ENCODE assay signal across 14 mouse cellular contexts in the genomic region with DNA sequence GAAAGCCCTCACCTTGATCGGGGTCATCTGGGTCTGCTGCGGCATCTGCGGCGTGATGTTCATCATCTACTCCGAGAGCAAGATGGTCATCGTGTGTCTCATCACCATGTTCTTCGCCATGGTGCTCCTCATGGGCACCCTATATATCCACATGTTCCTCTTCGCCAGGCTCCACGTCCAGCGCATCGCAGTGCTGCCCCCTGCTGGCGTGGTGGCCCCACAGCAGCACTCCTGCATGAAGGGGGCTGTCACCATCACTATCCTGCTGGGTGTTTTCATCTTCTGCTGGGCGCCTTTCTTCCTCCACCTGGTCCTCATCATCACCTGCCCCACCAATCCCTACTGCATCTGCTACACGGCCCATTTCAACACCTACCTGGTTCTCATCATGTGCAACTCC. TPM values are rescaled to one million over a fixed set of nuclear protein-coding genes. Genes with fewer than 3 reads are reported as not detected.
DNase-seq lines count a peak whose midpoint lies in the region; ATAC-seq and TF ChIP-seq lines count a peak whose summit lies in the region.
"Had no signal": no experiment of that assay in that cellular context is flagged by ENCODE, and none has a peak within 500 bp of the region (broad histone marks: within the 10 kb centered on the region; RNA-seq: fewer than 3 reads in every experiment).

No protein-coding gene starts in this region.

- no peaks in the 10 kb centered on the region for H3K36me3 ChIP-seq in lung, embryonic 14.5 days (ENCODE audit: insufficient read depth)
- no peaks in the 10 kb centered on the region for H3K36me3 ChIP-seq in stomach, postnatal 0 days (ENCODE audit: control insufficient read depth, insufficient read depth, low read length)
- H3K36me3 ChIP-seq in midbrain, embryonic 11.5 days (ENCODE audit: control insufficient read depth, insufficient read depth, low read length) = no peaks in the 10 kb centered on the region
- H3K36me3 ChIP-seq in midbrain, embryonic 13.5 days = no peaks in the 10 kb centered on the region
- H3K36me3 ChIP-seq: embryonic facial prominence, embryonic 15.5 days; heart, embryonic 12.5 days; limb, embryonic 15.5 days had no signal

- H3K27ac ChIP-seq in lung, embryonic 14.5 days (ENCODE audit: low read depth) = no peak overlapping the region
- H3K27ac ChIP-seq in stomach, postnatal 0 days (replicated peaks) = no peak overlapping the region
- H3K27ac ChIP-seq in midbrain, embryonic 11.5 days (ENCODE audit: low read depth, low read length) = no peak overlapping the region
- H3K27ac ChIP-seq in midbrain, embryonic 13.5 days = no peak overlapping the region
- H3K27ac ChIP-seq: embryonic facial prominence, embryonic 15.5 days; limb, embryonic 15.5 days had no signal

- H3K9ac ChIP-seq in lung, embryonic 14.5 days = no peak overlapping the region
- no peak overlapping the region for H3K9ac ChIP-seq in stomach, postnatal 0 days (ENCODE audit: low read length)
- H3K9ac ChIP-seq in midbrain, embryonic 11.5 days (ENCODE audit: low read length) = no peak overlapping the region
- H3K9ac ChIP-seq in midbrain, embryonic 13.5 days (replicated peaks) = no peak overlapping the region
- H3K9ac ChIP-seq: embryonic facial prominence, embryonic 15.5 days; heart, embryonic 12.5 days; limb, embryonic 15.5 days had no signal

- H3K4me1 ChIP-seq in lung, embryonic 14.5 days (ENCODE audit: insufficient read depth) = no peaks in the 10 kb centered on the region
- no peaks in the 10 kb centered on the region for H3K4me1 ChIP-seq in stomach, postnatal 0 days (replicated peaks; ENCODE audit: control insufficient read depth, insufficient read depth)
- H3K4me1 ChIP-seq in midbrain, embryonic 11.5 days (ENCODE audit: control insufficient read depth, insufficient read depth, low read length) = no peaks in the 10 kb centered on the region
- 0 out of 2 replicates have a peak, but pooled peaks cover 6% of the 10 kb centered on the region for H3K4me1 ChIP-seq in midbrain, embryonic 13.5 days (replicated peaks)
- H3K4me1 ChIP-seq: heart, embryonic 12.5 days had no signal

- peak; percentile 66 for TF ChIP-seq CTCF in lung, embryonic 14.5 days (IDR thresholded peaks at IDR 0.05; ENCODE audit: low read depth)
- peak; percentile 56 for TF ChIP-seq CTCF in stomach, postnatal 0 days (IDR thresholded peaks at IDR 0.05; ENCODE audit: low read depth)

- TF ChIP-seq EP300 in stomach, postnatal 0 days (optimal IDR thresholded peaks at IDR 0.05) = no peak

- WGBS in lung, embryonic 14.5 days = 76% methylated on average over 14 of the region's 14 CpGs
- WGBS in stomach, postnatal 0 days = 79% methylated on average over 14 of the region's 14 CpGs
- WGBS in midbrain, embryonic 11.5 days = 81% methylated on average over 14 of the region's 14 CpGs
- WGBS in midbrain, embryonic 13.5 days = 87% methylated on average over 14 of the region's 14 CpGs

- no peaks in the 10 kb centered on the region for H3K9me3 ChIP-seq in lung, embryonic 14.5 days (ENCODE audit: low read depth, low read length)
- H3K9me3 ChIP-seq in stomach, postnatal 0 days (ENCODE audit: control insufficient read depth, low read length) = no peaks in the 10 kb centered on the region
- H3K9me3 ChIP-seq in midbrain, embryonic 11.5 days (ENCODE audit: control insufficient read depth, low read length) = no peaks in the 10 kb centered on the region
- H3K9me3 ChIP-seq in midbrain, embryonic 13.5 days = no peaks in the 10 kb centered on the region
- H3K9me3 ChIP-seq: embryonic facial prominence, embryonic 15.5 days; heart, embryonic 12.5 days; limb, embryonic 15.5 days had no signal

- no peak overlapping the region for H3K4me3 ChIP-seq in lung, embryonic 14.5 days (ENCODE audit: low read depth, low read length)
- no peak overlapping the region for H3K4me3 ChIP-seq in stomach, postnatal 0 days (ENCODE audit: low read depth, low read length)
- H3K4me3 ChIP-seq in midbrain, embryonic 11.5 days (ENCODE audit: low read depth, low read length) = no peak overlapping the region
- no peak overlapping the region for H3K4me3 ChIP-seq in midbrain, embryonic 13.5 days (replicated peaks)
- H3K4me3 ChIP-seq: embryonic facial prominence, embryonic 15.5 days; heart, embryonic 12.5 days; limb, embryonic 15.5 days; myocyte had no signal

- DNase-seq in cerebellum, postnatal 10 days = peak; percentile 38 to 48
- no peak for DNase-seq in cerebellum, adult 11 months
- no peak for DNase-seq in lung, embryonic 14.5 days
- DNase-seq in lung, postnatal 10 days = no peak
- DNase-seq in adrenal gland, postnatal 36 days = peak; percentile 12 to 18
- no peak for DNase-seq in stomach, postnatal 0 days (ENCODE audit: low spot score)
- no peak for DNase-seq in midbrain, embryonic 11.5 days (ENCODE audit: low spot score, missing footprints)
- DNase-seq: kidney, adult 11 months; right cerebral cortex, adult 18-20 months had no signal

- no peak for ATAC-seq in lung, embryonic 14.5 days (ENCODE audit: insufficient read depth)
- no peak for ATAC-seq in stomach, postnatal 0 days (ENCODE audit: low FRiP score, low TSS enrichment)
- ATAC-seq in midbrain, embryonic 11.5 days (ENCODE audit: low FRiP score) = no peak
- ATAC-seq in midbrain, embryonic 13.5 days = no peak

- peaks cover 9% of the 10 kb centered on the region for H3K27me3 ChIP-seq in lung, embryonic 14.5 days (ENCODE audit: insufficient read depth, low read length)
- H3K27me3 ChIP-seq in stomach, postnatal 0 days (ENCODE audit: control insufficient read depth, insufficient read depth, low read length) = no peaks in the 10 kb centered on the region
- H3K27me3 ChIP-seq in midbrain, embryonic 11.5 days (ENCODE audit: control insufficient read depth, insufficient read depth, low read length) = no peaks in the 10 kb centered on the region
- peaks cover 26% of the 10 kb centered on the region for H3K27me3 ChIP-seq in midbrain, embryonic 13.5 days

- H3K4me2 ChIP-seq in lung, embryonic 14.5 days = no peak overlapping the region
- H3K4me2 ChIP-seq in stomach, postnatal 0 days (replicated peaks; ENCODE audit: low read depth) = no peak overlapping the region
- no peak overlapping the region for H3K4me2 ChIP-seq in midbrain, embryonic 11.5 days
- no peak overlapping the region for H3K4me2 ChIP-seq in midbrain, embryonic 13.5 days (replicated peaks)
- H3K4me2 ChIP-seq: embryonic facial prominence, embryonic 15.5 days; heart, embryonic 12.5 days; limb, embryonic 15.5 days had no signal

RNA-seq across cellular contexts. Expression of a gene that starts 1.0 kb away (rescaled TPM):
- polyA plus RNA-seq in lung, embryonic 14.5 days (2014; fragmentation: Nextera tagmentation; extraction: Ambion mirVana) = not detected in 2 replicates
- not detected for total RNA-seq in adrenal gland, postnatal 36 days (2021)
- polyA plus RNA-seq in stomach, postnatal 0 days (2015; fragmentation: Nextera tagmentation; extraction: Ambion mirVana) = not detected in 2 replicates
- 0.06 TPM in 1 of 2 replicates, not detected in the other for polyA plus RNA-seq in midbrain, embryonic 11.5 days (2014; fragmentation: Nextera tagmentation; extraction: Ambion mirVana)
- polyA plus RNA-seq in midbrain, embryonic 13.5 days (2015; fragmentation: Nextera tagmentation; extraction: Ambion mirVana) = 0.22 and 0.23 TPM in 2 replicates
- polyA plus RNA-seq: embryonic facial prominence, embryonic 15.5 days; heart, embryonic 12.5 days; limb, embryonic 15.5 days; myocyte had no signal

Comparison
In these comparisons a context has a peak if more than half of its experiments do, and no peak if none do; other contexts are left out.
1. DNase-seq: peak in cerebellum, postnatal 10 days (2 of 2) and adrenal gland, postnatal 36 days (2 of 2); none in cerebellum, adult 11 months (single experiment), lung, embryonic 14.5 days (single experiment), lung, postnatal 10 days (single experiment), stomach, postnatal 0 days (single experiment) and midbrain, embryonic 11.5 days (single experiment).